In genomic region chr2:130294936-130295277, GRCm38 (mm10) we compare ENCODE assay signal across 8 mouse cellular contexts. TPM values are rescaled to one million over a fixed set of nuclear protein-coding genes. Genes with fewer than 3 reads are reported as not detected.
DNase-seq lines count a peak whose midpoint lies in the region; ATAC-seq lines count a peak whose summit lies in the region.

Gene Ebf4 (plus strand): TSS chr2:130295169.

- H3K9ac ChIP-seq in kidney, embryonic 14.5 days (ENCODE audit: low read depth, low read length) = peak within 1 kb of the TSS; percentile 84
- H3K9ac ChIP-seq in forebrain, embryonic 12.5 days = peak within 1 kb of the TSS; percentile 90
- H3K9ac ChIP-seq in hindbrain, embryonic 14.5 days = peak within 1 kb of the TSS; percentile 86
- H3K9ac ChIP-seq in liver, embryonic 13.5 days = peak within 1 kb of the TSS; percentile 33; the same call in 1 of the 2 replicates
- H3K9ac ChIP-seq in neural tube, embryonic 14.5 days (replicated peaks; ENCODE audit: low read depth, low read length) = peak within 1 kb of the TSS; percentile 91

- 1% methylated on average over 26 of the region's 39 CpGs for WGBS in kidney, embryonic 14.5 days
- WGBS in forebrain, embryonic 12.5 days = under 1% methylated on average over 35 of the region's 39 CpGs
- WGBS in hindbrain, embryonic 14.5 days = 0% methylated on average over 23 of the region's 39 CpGs
- under 1% methylated on average over 36 of the region's 39 CpGs for WGBS in liver, embryonic 13.5 days (ENCODE audit: insufficient replicate concordance)
- 0% methylated on average over 30 of the region's 39 CpGs for WGBS in neural tube, embryonic 14.5 days

- no peak within 1 kb of the TSS for H3K27ac ChIP-seq in kidney, embryonic 14.5 days (ENCODE audit: low read depth, low read length)
- H3K27ac ChIP-seq in forebrain, embryonic 12.5 days = peak within 1 kb of the TSS; percentile 87
- H3K27ac ChIP-seq in hindbrain, embryonic 14.5 days = peak within 1 kb of the TSS; percentile 85
- no peak within 1 kb of the TSS for H3K27ac ChIP-seq in liver, embryonic 13.5 days
- H3K27ac ChIP-seq in neural tube, embryonic 14.5 days (ENCODE audit: low read depth, low read length) = peak within 1 kb of the TSS; percentile 84

- peak within 1 kb of the TSS; percentile 82 for H3K4me2 ChIP-seq in kidney, embryonic 14.5 days (replicated peaks; ENCODE audit: low read depth, low read length)
- peak within 1 kb of the TSS; percentile 70 for H3K4me2 ChIP-seq in forebrain, embryonic 12.5 days
- H3K4me2 ChIP-seq in hindbrain, embryonic 14.5 days (replicated peaks) = peak within 1 kb of the TSS; percentile 79
- peak within 1 kb of the TSS; percentile 68 for H3K4me2 ChIP-seq in liver, embryonic 13.5 days
- peak within 1 kb of the TSS; percentile 65 for H3K4me2 ChIP-seq in neural tube, embryonic 14.5 days (ENCODE audit: low read depth, low read length)

- peaks cover 8% of the 10 kb centered on the region for H3K27me3 ChIP-seq in kidney, embryonic 14.5 days (ENCODE audit: control insufficient read depth, insufficient read depth, low read length)
- peaks cover 36% of the 10 kb centered on the region for H3K27me3 ChIP-seq in forebrain, embryonic 12.5 days
- peaks cover 5% of the 10 kb centered on the region for H3K27me3 ChIP-seq in hindbrain, embryonic 14.5 days (ENCODE audit: control insufficient read depth, insufficient read depth, low read length)
- H3K27me3 ChIP-seq in liver, embryonic 13.5 days = peaks cover 91% of the 10 kb centered on the region
- H3K27me3 ChIP-seq in neural tube, embryonic 14.5 days (ENCODE audit: control insufficient read depth, insufficient read depth, low read length) = no peaks in the 10 kb centered on the region

- H3K9me3 ChIP-seq in kidney, embryonic 14.5 days (ENCODE audit: control insufficient read depth, low read length) = no peaks in the 10 kb centered on the region
- no peaks in the 10 kb centered on the region for H3K9me3 ChIP-seq in forebrain, embryonic 12.5 days
- H3K9me3 ChIP-seq in hindbrain, embryonic 14.5 days (ENCODE audit: control insufficient read depth, low read length) = no peaks in the 10 kb centered on the region
- no peaks in the 10 kb centered on the region for H3K9me3 ChIP-seq in liver, embryonic 13.5 days (replicated peaks)
- H3K9me3 ChIP-seq in neural tube, embryonic 14.5 days (ENCODE audit: control insufficient read depth, low read length) = no peaks in the 10 kb centered on the region

- H3K36me3 ChIP-seq in kidney, embryonic 14.5 days (ENCODE audit: control insufficient read depth, insufficient read depth, low read length) = no peaks in the 10 kb centered on the region
- no peaks in the 10 kb centered on the region; the same call in 1 of the 2 replicates for H3K36me3 ChIP-seq in forebrain, embryonic 12.5 days (replicated peaks)
- H3K36me3 ChIP-seq in hindbrain, embryonic 14.5 days (replicated peaks; ENCODE audit: control insufficient read depth, insufficient read depth) = no peaks in the 10 kb centered on the region
- H3K36me3 ChIP-seq in liver, embryonic 13.5 days = no peaks in the 10 kb centered on the region
- no peaks in the 10 kb centered on the region for H3K36me3 ChIP-seq in neural tube, embryonic 14.5 days (ENCODE audit: control insufficient read depth, insufficient read depth, low read length)

- peak; percentile 74 for ATAC-seq in kidney, embryonic 14.5 days (ENCODE audit: low FRiP score, low TSS enrichment)
- ATAC-seq in forebrain, embryonic 12.5 days (ENCODE audit: low FRiP score) = peak; percentile 82
- ATAC-seq in hindbrain, embryonic 14.5 days (ENCODE audit: low FRiP score) = peak; percentile 80
- ATAC-seq in liver, embryonic 13.5 days (ENCODE audit: low read depth) = no peak
- ATAC-seq in neural tube, embryonic 14.5 days (ENCODE audit: low read depth) = peak; percentile 62

- DNase-seq in kidney, adult 11 months = no peak
- peak; percentile 74 for DNase-seq in adrenal gland, postnatal 25 days
- DNase-seq in hindbrain, embryonic 14.5 days (ENCODE audit: low spot score) = peak; percentile 71
- no peak for DNase-seq in liver, embryonic 13.5 days
- DNase-seq in thymus, postnatal 14 days = no peak

- H3K4me1 ChIP-seq in kidney, embryonic 14.5 days (ENCODE audit: control insufficient read depth, insufficient read depth, low read length) = peaks cover 24% of the 10 kb centered on the region
- peaks cover 42% of the 10 kb centered on the region for H3K4me1 ChIP-seq in forebrain, embryonic 12.5 days
- peaks cover 19% of the 10 kb centered on the region for H3K4me1 ChIP-seq in hindbrain, embryonic 14.5 days (replicated peaks; ENCODE audit: control insufficient read depth, insufficient read depth, low read length)
- peaks cover 10% of the 10 kb centered on the region; the same call in 1 of the 2 replicates for H3K4me1 ChIP-seq in liver, embryonic 13.5 days (replicated peaks)
- H3K4me1 ChIP-seq in neural tube, embryonic 14.5 days (ENCODE audit: control insufficient read depth, insufficient read depth, low read length) = peaks cover 20% of the 10 kb centered on the region

- H3K4me3 ChIP-seq in kidney, embryonic 14.5 days (ENCODE audit: low read length) = peak within 1 kb of the TSS; percentile 72
- H3K4me3 ChIP-seq in forebrain, embryonic 12.5 days (replicated peaks) = peak within 1 kb of the TSS; percentile 81
- peak within 1 kb of the TSS; percentile 73 for H3K4me3 ChIP-seq in hindbrain, embryonic 14.5 days (replicated peaks; ENCODE audit: low read length)
- H3K4me3 ChIP-seq in liver, embryonic 13.5 days (replicated peaks) = peak within 1 kb of the TSS; percentile 59
- peak within 1 kb of the TSS; percentile 72 for H3K4me3 ChIP-seq in neural tube, embryonic 14.5 days (ENCODE audit: low read depth, low read length)

RNA-seq across cellular contexts. Expression of gene Ebf4, which starts in this region (rescaled TPM):
- 2.8 and 3.1 TPM in 2 replicates for polyA plus RNA-seq in kidney, embryonic 14.5 days (2014; fragmentation: Nextera tagmentation; extraction: Ambion mirVana)
- total RNA-seq in adrenal gland, postnatal 25 days (2021) = 5.0 and 5.3 TPM in 2 replicates
- polyA plus RNA-seq in forebrain, embryonic 12.5 days (2016; fragmentation: Nextera tagmentation; extraction: Ambion mirVana) = 2.7 and 2.9 TPM in 2 replicates
- 4.4 and 4.5 TPM in 2 replicates for polyA plus RNA-seq in hindbrain, embryonic 14.5 days (2014; fragmentation: Nextera tagmentation; extraction: Ambion mirVana)
- polyA plus RNA-seq in liver, embryonic 13.5 days (2015; fragmentation: Nextera tagmentation; extraction: Ambion mirVana) = 0.03 and 0.10 TPM in 2 replicates
- polyA plus RNA-seq in neural tube, embryonic 14.5 days (2014; fragmentation: Nextera tagmentation; extraction: Ambion mirVana) = 6.1 and 6.5 TPM in 2 replicates

Comparison
In these comparisons a context has a peak if more than half of its experiments do, and no peak if none do; other contexts are left out.
1. H3K27ac ChIP-seq: peak in forebrain, embryonic 12.5 days (single experiment), hindbrain, embryonic 14.5 days (single experiment) and neural tube, embryonic 14.5 days (single experiment); none in kidney, embryonic 14.5 days (single experiment) and liver, embryonic 13.5 days (single experiment).
2. H3K9ac ChIP-seq: peak in every context shown above with its lines; median percentile 91 in neural tube, embryonic 14.5 days; 90 in forebrain, embryonic 12.5 days; 86 in hindbrain, embryonic 14.5 days; 84 in kidney, embryonic 14.5 days; 33 in liver, embryonic 13.5 days.
3. DNase-seq: peak in adrenal gland, postnatal 25 days (single experiment) and hindbrain, embryonic 14.5 days (single experiment); none in kidney, adult 11 months (single experiment), liver, embryonic 13.5 days (single experiment) and thymus, postnatal 14 days (single experiment).
4. Peak in every context shown above with its lines, with median percentiles within 50 percentile points of each other: H3K4me2 ChIP-seq and H3K4me3 ChIP-seq.